Comparison of ENCODE assay signal across 9 mouse cellular contexts in genomic region chr15:97830788-97831241, GRCm38 (mm10). TPM values are rescaled to one million over a fixed set of nuclear protein-coding genes. Genes with fewer than 3 reads are reported as not detected.
DNase-seq lines count a peak whose midpoint lies in the region; ATAC-seq and TF ChIP-seq lines count a peak whose summit lies in the region.
"Had no signal": no experiment of that assay in that cellular context is flagged by ENCODE, and none has a peak within 500 bp of the region (broad histone marks: within the 10 kb centered on the region; RNA-seq: fewer than 3 reads in every experiment).

No protein-coding gene starts in this region.

- H3K9me3 ChIP-seq in MEL (replicated peaks; ENCODE audit: insufficient read depth, low read length): no peaks in the 10 kb centered on the region
- H3K9me3 ChIP-seq in heart, postnatal 0 days (replicated peaks; ENCODE audit: control insufficient read depth, low read length): no peaks in the 10 kb centered on the region
- H3K9me3 ChIP-seq in midbrain, embryonic 13.5 days: no peaks in the 10 kb centered on the region

- no peak for TF ChIP-seq RAD21 in MEL (IDR thresholded peaks at IDR 0.05; ENCODE audit: low read depth, low read length)

- H3K4me2 ChIP-seq in heart, postnatal 0 days (ENCODE audit: low read depth, low read length): peak overlapping the region; percentile 86
- H3K4me2 ChIP-seq in midbrain, embryonic 13.5 days (replicated peaks): peak overlapping the region; percentile 68

- peak overlapping the region; percentile 14 for H3K27ac ChIP-seq in MEL (ENCODE audit: control insufficient read depth, low read depth, low read length)
- H3K27ac ChIP-seq in heart, postnatal 0 days (ENCODE audit: low read depth): peak overlapping the region; percentile 99
- H3K27ac ChIP-seq in midbrain, embryonic 13.5 days: peak overlapping the region; percentile 97
- H3K27ac ChIP-seq: macrophage had no signal

- 0 out of 2 replicates have a peak, but pooled peaks have one; percentile 4 for ATAC-seq in frontal cortex, adult (ENCODE audit: low TSS enrichment)
- peak; percentile 18 for ATAC-seq in heart, postnatal 0 days (ENCODE audit: insufficient read depth, low read depth)
- peak; percentile 59 for ATAC-seq in midbrain, embryonic 13.5 days

- DNase-seq in frontal cortex, adult 2 months (ENCODE audit: extremely low spot score in 1 of 2, low spot score in 1 of 2): no peak
- DNase-seq in MEL (ENCODE audit: low read depth, low spot score): peak; percentile 67
- DNase-seq in embryo, embryonic 11 days: peak; percentile 69
- no peak for DNase-seq in heart, postnatal 0 days (ENCODE audit: low spot score)
- peak; percentile 70 to 80 for DNase-seq in kidney, postnatal 4 days
- no peak for DNase-seq in frontal cortex, postnatal 14 days (ENCODE audit: low spot score in 2 of 2)

- H3K9ac ChIP-seq in MEL (ENCODE audit: control insufficient read depth, low read depth, low read length, poor library complexity, severe bottlenecking): peak overlapping the region; percentile 82
- peak overlapping the region; percentile 100 for H3K9ac ChIP-seq in heart, postnatal 0 days (replicated peaks; ENCODE audit: low read depth, low read length)
- H3K9ac ChIP-seq in midbrain, embryonic 13.5 days (replicated peaks): peak overlapping the region; percentile 99

- no peaks in the 10 kb centered on the region for H3K27me3 ChIP-seq in MEL (ENCODE audit: control insufficient read depth in 1 of 2, insufficient read depth in 2 of 2, low read length in 2 of 2)
- no peaks in the 10 kb centered on the region for H3K27me3 ChIP-seq in heart, postnatal 0 days (ENCODE audit: control insufficient read depth, insufficient read depth, low read length)
- H3K27me3 ChIP-seq in midbrain, embryonic 13.5 days: peaks cover 10% of the 10 kb centered on the region; the same call in 1 of the 2 replicates

- H3K4me3 ChIP-seq in MEL (ENCODE audit: control insufficient read depth in 1 of 2, insufficient read depth in 1 of 2, low read depth in 2 of 2, low read length in 2 of 2): peak overlapping the region; percentile 56 to 79
- peak overlapping the region; percentile 98 for H3K4me3 ChIP-seq in heart, postnatal 0 days (ENCODE audit: low read depth, low read length)
- H3K4me3 ChIP-seq in midbrain, embryonic 13.5 days (replicated peaks): peak overlapping the region; percentile 87

- TF ChIP-seq EP300 in MEL (IDR thresholded peaks at IDR 0.05; ENCODE audit: low read depth in 1 of 2, low read length in 2 of 2): 0 out of 4 replicates have a peak, but pooled peaks of 1 of the 2 experiments have one; percentile 25
- TF ChIP-seq EP300 in heart, postnatal 0 days (IDR thresholded peaks at IDR 0.05; ENCODE audit: low read depth): no peak

- TF ChIP-seq POLR2A in MEL (IDR thresholded peaks at IDR 0.05; ENCODE audit: control insufficient read depth in 1 of 2, insufficient read depth in 1 of 2, low read depth in 1 of 2, low read length in 2 of 2, poor library complexity in 1 of 2): peak in 1 of 2 experiments; percentile 20; a peak in 2 of 4 replicates

- peaks cover 94% of the 10 kb centered on the region for H3K79me2 ChIP-seq in MEL (ENCODE audit: control insufficient read depth, insufficient read depth, low read length, poor library complexity)

- TF ChIP-seq CTCF in MEL (IDR thresholded peaks at IDR 0.05 in 2 of 3, conservative IDR thresholded peaks at IDR 0.05 in 1 of 3; ENCODE audit: control insufficient read depth in 1 of 3, insufficient read depth in 1 of 3, low read depth in 2 of 3, low read length in 3 of 3, poor library complexity in 1 of 3, severe bottlenecking in 1 of 3): no peak
- TF ChIP-seq CTCF in heart, postnatal 0 days (IDR thresholded peaks at IDR 0.05; ENCODE audit: low read depth): no peak

- under 1% methylated on average over 36 of the region's 39 CpGs for WGBS in heart, postnatal 0 days
- WGBS in midbrain, embryonic 13.5 days: under 1% methylated on average over 39 of the region's 39 CpGs

- peaks cover 44 to 72% of the 10 kb centered on the region in 2 experiments for H3K4me1 ChIP-seq in MEL (ENCODE audit: control insufficient read depth in 1 of 2, insufficient read depth in 2 of 2, low read length in 2 of 2)
- peaks cover 43% of the 10 kb centered on the region for H3K4me1 ChIP-seq in heart, postnatal 0 days (ENCODE audit: control insufficient read depth, insufficient read depth)
- H3K4me1 ChIP-seq in midbrain, embryonic 13.5 days (replicated peaks): peaks cover 65% of the 10 kb centered on the region

- peaks cover 36 to 64% of the 10 kb centered on the region in 2 experiments for H3K36me3 ChIP-seq in MEL (ENCODE audit: control insufficient read depth in 1 of 2, insufficient read depth in 2 of 2, low read length in 2 of 2)
- H3K36me3 ChIP-seq in heart, postnatal 0 days (replicated peaks; ENCODE audit: control insufficient read depth, insufficient read depth, low read length): no peaks in the 10 kb centered on the region
- H3K36me3 ChIP-seq in midbrain, embryonic 13.5 days: no peaks in the 10 kb centered on the region

TF ChIP-seq in MEL, 35 proteins besides CTCF, POLR2A, EP300 and RAD21:
- TF ChIP-seq CHD1 (IDR thresholded peaks at IDR 0.05; ENCODE audit: low read depth, low read length) (peak; percentile 81; the same call in 1 of the 2 replicates), MYB (IDR thresholded peaks at IDR 0.05; ENCODE audit: low read depth, low read length) (no peak), RCOR1 (IDR thresholded peaks at IDR 0.05; ENCODE audit: low read depth, low read length) (no peak), ELF1 (IDR thresholded peaks at IDR 0.05; ENCODE audit: low read depth, low read length) (no peak), MYC (IDR thresholded peaks at IDR 0.05; ENCODE audit: low read depth, low read length) (no peak), NRF1 (IDR thresholded peaks at IDR 0.05; ENCODE audit: insufficient read depth, low read depth, low read length, poor library complexity, severe bottlenecking) (0 out of 2 replicates have a peak, but pooled peaks have one; percentile 5), MEF2A (IDR thresholded peaks at IDR 0.05; ENCODE audit: extremely low read depth, insufficient replicate concordance, low read depth, low read length, poor library complexity, severe bottlenecking) (no peak), UBTF (IDR thresholded peaks at IDR 0.05; ENCODE audit: borderline replicate concordance, insufficient read depth, low read depth, low read length) (no peak), ZMIZ1 (IDR thresholded peaks at IDR 0.05; ENCODE audit: low read depth, low read length) (peak; percentile 50; the same call in 1 of the 2 replicates), NELFE (IDR thresholded peaks at IDR 0.05; ENCODE audit: low read depth, low read length) (peak; percentile 16), SMC3 (IDR thresholded peaks at IDR 0.05; ENCODE audit: low read depth, low read length) (no peak), GABPA (IDR thresholded peaks at IDR 0.05; ENCODE audit: low read depth, low read length) (no peak), USF1 (IDR thresholded peaks at IDR 0.05; ENCODE audit: low read depth, low read length) (no peak), E2F4 (IDR thresholded peaks at IDR 0.05; ENCODE audit: borderline replicate concordance, low read depth, low read length) (no peak), SIN3A (IDR thresholded peaks at IDR 0.05; ENCODE audit: low read length) (no peak; the same call in 1 of the 2 replicates), ETS1 (IDR thresholded peaks at IDR 0.05; ENCODE audit: low read depth, low read length) (no peak), BHLHE40 (IDR thresholded peaks at IDR 0.05; ENCODE audit: borderline replicate concordance, low read depth, low read length) (no peak), MAX (IDR thresholded peaks at IDR 0.05; ENCODE audit: low read length) (0 out of 2 replicates have a peak, but pooled peaks have one; percentile 14), POLR2AphosphoS2 (IDR thresholded peaks at IDR 0.05; ENCODE audit: low read length) (no peak), USF2 (IDR thresholded peaks at IDR 0.05; ENCODE audit: borderline replicate concordance in 1 of 2, insufficient read depth in 1 of 2, low read depth in 1 of 2, low read length in 2 of 2) (no peak), HCFC1 (IDR thresholded peaks at IDR 0.05; ENCODE audit: low read depth, low read length) (no peak)

RNA-seq across cellular contexts. Expression of gene Hdac7, which starts 13.5 kb away (rescaled TPM):
- polyA plus RNA-seq in frontal cortex, adult 2 months (2012; rRNA removed): 50.2 and 57.5 TPM in 2 replicates
- total RNA-seq in MEL (2012; rRNA removed): 100 and 102 TPM in 2 replicates
- 100 to 1,000 TPM in 1 of 2 experiments, not detected in 1; 389 TPM for polyA plus RNA-seq in MEL (2012; ENCODE audit: insufficient read depth in 1 of 2, insufficient read length in 2 of 2, low read depth in 1 of 2, low replicate concordance in 2 of 2, missing spikeins in 1 of 2)
- 34.4 and 36.9 TPM in 2 replicates for total RNA-seq in heart, postnatal 0 days (2014; rRNA removed; ENCODE audit: low replicate concordance)
- polyA plus RNA-seq in heart, postnatal 0 days (2015; fragmentation: Nextera tagmentation; extraction: Ambion mirVana): 15.6 TPM in 2 replicates
- 29.8 and 31.4 TPM in 2 replicates for polyA plus RNA-seq in midbrain, embryonic 13.5 days (2015; fragmentation: Nextera tagmentation; extraction: Ambion mirVana)

RNA-seq across cellular contexts. Expression of gene Slc48a1, which starts 52.5 kb away (rescaled TPM):
- 107 and 117 TPM in 2 replicates for polyA plus RNA-seq in frontal cortex, adult 2 months (2012; rRNA removed)
- total RNA-seq in MEL (2012; rRNA removed): 116 and 136 TPM in 2 replicates
- 100 to 1,000 TPM in 1 of 2 experiments, not detected in 1; 299 TPM for polyA plus RNA-seq in MEL (2012; ENCODE audit: insufficient read depth in 1 of 2, insufficient read length in 2 of 2, low read depth in 1 of 2, low replicate concordance in 2 of 2, missing spikeins in 1 of 2)
- 56.5 and 76.1 TPM in 2 replicates for total RNA-seq in heart, postnatal 0 days (2014; rRNA removed; ENCODE audit: low replicate concordance)
- 90.9 and 92.1 TPM in 2 replicates for polyA plus RNA-seq in heart, postnatal 0 days (2015; fragmentation: Nextera tagmentation; extraction: Ambion mirVana)
- 48.0 and 59.8 TPM in 2 replicates for polyA plus RNA-seq in midbrain, embryonic 13.5 days (2015; fragmentation: Nextera tagmentation; extraction: Ambion mirVana)

Comparison
In these comparisons a context has a peak if more than half of its experiments do, and no peak if none do; other contexts are left out.
1. ATAC-seq: peak in every context shown above with its lines; median percentile 59 in midbrain, embryonic 13.5 days; 18 in heart, postnatal 0 days; 4 in frontal cortex, adult.
2. DNase-seq: peak in MEL (single experiment), embryo, embryonic 11 days (single experiment) and kidney, postnatal 4 days (2 of 2); none in frontal cortex, adult 2 months (0 of 2), heart, postnatal 0 days (single experiment) and frontal cortex, postnatal 14 days (0 of 2).
3. H3K27ac ChIP-seq: peak in every context shown above with its lines; median percentile 99 in heart, postnatal 0 days; 97 in midbrain, embryonic 13.5 days; 14 in MEL.
4. Peak in every context shown above with its lines, with median percentiles within 50 percentile points of each other: H3K4me3 ChIP-seq and H3K9ac ChIP-seq.